In genomic region chr13:73323406-73323805, GRCm38 (mm10) we compare ENCODE assay signal across 12 mouse cellular contexts.
"Had no signal": no experiment of that assay in that cellular context is flagged by ENCODE, and none has a peak within 500 bp of the region (broad histone marks: within the 10 kb centered on the region; RNA-seq: fewer than 3 reads in every experiment).

No protein-coding gene starts in this region.

- DNase-seq: lung, embryonic 14.5 days; lung, postnatal 10 days; lung, postnatal 4 days; midbrain, embryonic 14.5 days; retina, postnatal 1 day; right cerebral cortex, adult 18-20 months; right cerebral cortex, postnatal 25 days; right cerebral cortex, postnatal 4 days; spleen, adult 18-20 months; thymus, adult 18-20 months; thymus, postnatal 14 days; thymus, postnatal 36 days had no signal
